Mouse (Mus musculus) cortical plate, adult 2 months (tissue): Measurements from ENCODE around the gene Qtrt2.

ENCODE experiments used
- CTCF ChIP-seq: fragments of 200-500 bp; IDR thresholded peaks from 2 replicates; pipeline ENCODE4 v1.5.1; 2011; ENCODE audit warnings: mild to moderate bottlenecking, control low read depth, low read length; ENCODE audit not compliant: insufficient read depth; ENCODE audit errors: extremely low read depth
- POLR2A ChIP-seq: fragments of 200-500 bp; IDR thresholded peaks from 2 replicates; pipeline ENCODE4 v1.6.1; 2011; ENCODE audit warnings: mild to moderate bottlenecking, low read length, control low read depth; ENCODE audit not compliant: insufficient read depth; ENCODE audit errors: extremely low read depth

DNA sequence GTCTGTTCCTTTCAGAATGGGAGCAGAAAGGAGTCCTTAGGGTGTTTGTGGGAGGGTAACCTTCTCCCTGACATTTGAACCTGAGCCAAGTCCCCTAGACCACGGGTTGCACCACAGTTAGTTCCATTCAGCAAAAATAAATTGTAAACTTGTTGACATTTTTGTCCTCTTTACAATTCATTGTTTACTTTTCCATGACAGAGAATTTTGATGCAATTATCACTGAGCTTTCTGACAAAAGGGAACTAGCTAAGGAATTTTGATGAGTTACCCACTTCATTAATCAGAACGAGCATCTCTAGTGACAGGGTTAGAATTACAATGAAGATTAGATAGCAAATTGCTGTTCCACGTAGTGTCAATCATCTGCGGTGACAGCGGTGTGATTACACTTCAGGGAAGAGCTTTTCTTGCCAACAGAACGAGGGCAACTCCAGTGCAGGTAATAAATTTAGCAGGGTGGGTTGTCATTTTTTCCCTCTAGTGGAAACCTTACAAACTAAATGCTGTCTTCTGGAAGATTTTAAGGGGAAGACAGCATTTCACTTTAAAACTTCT is 1.5 kb downstream of the Qtrt2 start:
- TF ChIP-seq CTCF (no peak), POLR2A (no peak)
